Mouse (Mus musculus): ENCODE measurements around the gene Vmn1r38.
"Not testable (repeated sequence)": the region's sequence is repeated elsewhere in the genome, so short reads cannot be mapped to it uniquely, and the experiment has no call there.

Gene Vmn1r38

GRCm38 (mm10) chr6:66782527-66782926 lies at the start of gene Vmn1r38:
TSS of gene Vmn1r38 (minus strand) at chr6:66782627.
- DNase-seq (ENCODE audit: low spot score) = not testable (repeated sequence)

GRCm38 (mm10) chr6:66810509-66810908 lies 28.1 kb upstream of the Vmn1r38 start, which contains the start of gene Vmn1r39:
TSS of gene Vmn1r39 (minus strand) at chr6:66810609.
- no peak for DNase-seq (ENCODE audit: low spot score)

DNA sequence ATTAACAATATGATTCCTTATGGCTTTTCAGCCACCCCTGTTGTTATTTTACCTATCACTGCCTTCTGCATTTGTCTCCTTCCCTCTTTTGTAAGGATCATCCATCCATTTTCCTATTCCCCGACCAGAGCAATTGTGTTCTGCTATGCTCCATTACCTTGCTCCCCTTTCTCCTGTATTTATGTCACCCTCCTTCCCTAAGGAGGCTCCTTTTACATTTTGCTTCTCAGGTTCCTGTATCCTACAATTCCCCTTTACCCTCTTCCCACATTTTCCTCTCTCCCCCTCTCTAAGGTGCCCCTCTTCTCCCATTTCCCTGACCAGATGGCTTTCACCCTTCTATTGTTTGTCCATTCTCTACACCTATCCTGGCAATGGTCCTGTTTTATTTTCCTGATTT lies 23.9 kb upstream of the Vmn1r38 start:
- no peak for DNase-seq (ENCODE audit: low spot score)

- no peak for DNase-seq (ENCODE audit: low spot score)
Observed at GRCm38 (mm10) chr6:66805713-66806112, 23.3 kb upstream of the Vmn1r38 start.

GRCm38 (mm10) chr6:66729082-66729481 lies 53.3 kb downstream of the Vmn1r38 start, which contains the start of gene Vmn1r37:
TSS of gene Vmn1r37 (plus strand) at chr6:66729382.
- DNase-seq (ENCODE audit: low spot score) = not testable (repeated sequence)

Measured in left cerebral cortex, adult 11 months (tissue).